14 mouse cellular contexts compared by ENCODE assay signal in genomic region chr8:122322126-122322525, GRCm38 (mm10). TPM values are rescaled to one million over a fixed set of nuclear protein-coding genes. Genes with fewer than 3 reads are reported as not detected.
DNase-seq lines count a peak whose midpoint lies in the region; ATAC-seq lines count a peak whose summit lies in the region.
"Had no signal": no experiment of that assay in that cellular context is flagged by ENCODE, and none has a peak within 500 bp of the region (broad histone marks: within the 10 kb centered on the region; RNA-seq: fewer than 3 reads in every experiment).

No protein-coding gene starts in this region.

- peaks cover 100% of the 10 kb centered on the region for H3K4me1 ChIP-seq in heart, embryonic 13.5 days
- H3K4me1 ChIP-seq in midbrain, embryonic 10.5 days, result peaks cover 88% of the 10 kb centered on the region
- peaks cover 42% of the 10 kb centered on the region for H3K4me1 ChIP-seq in midbrain, embryonic 14.5 days (ENCODE audit: control insufficient read depth, insufficient read depth, low read length)
- peaks cover 100% of the 10 kb centered on the region for H3K4me1 ChIP-seq in erythroblast, embryonic 14.5 days (ENCODE audit: control insufficient read depth)
- H3K4me1 ChIP-seq in liver, embryonic 16.5 days (ENCODE audit: control insufficient read depth, low read depth, low read length), result peaks cover 100% of the 10 kb centered on the region

- peak overlapping the region; percentile 32 for H3K4me2 ChIP-seq in heart, embryonic 13.5 days
- no peak overlapping the region for H3K4me2 ChIP-seq in midbrain, embryonic 14.5 days (ENCODE audit: low read length)
- H3K4me2 ChIP-seq in liver, embryonic 16.5 days (ENCODE audit: low read depth, low read length), result peak overlapping the region; percentile 70
- H3K4me2 ChIP-seq: lung, embryonic 15.5 days had no signal

- 65% methylated on average over 7 of the region's 7 CpGs for WGBS in heart, embryonic 13.5 days
- 92% methylated on average over 7 of the region's 7 CpGs for WGBS in midbrain, embryonic 10.5 days
- WGBS in midbrain, embryonic 14.5 days, result 89% methylated on average over 7 of the region's 7 CpGs
- 42% methylated on average over 7 of the region's 7 CpGs for WGBS in liver, embryonic 16.5 days (ENCODE audit: insufficient replicate concordance)

- no peak overlapping the region for H3K4me3 ChIP-seq in heart, embryonic 13.5 days
- no peak overlapping the region for H3K4me3 ChIP-seq in midbrain, embryonic 10.5 days
- H3K4me3 ChIP-seq in midbrain, embryonic 14.5 days (replicated peaks; ENCODE audit: low read depth, low read length), result no peak overlapping the region
- H3K4me3 ChIP-seq in erythroblast, embryonic 14.5 days (replicated peaks), result peak overlapping the region; percentile 58
- H3K4me3 ChIP-seq in liver, embryonic 16.5 days (ENCODE audit: low read depth, low read length), result peak overlapping the region; percentile 43
- H3K4me3 ChIP-seq: lung, embryonic 15.5 days had no signal

- H3K27ac ChIP-seq in heart, embryonic 13.5 days (replicated peaks), result peak overlapping the region; percentile 88
- peak overlapping the region; percentile 52; the same call in 1 of the 2 replicates for H3K27ac ChIP-seq in midbrain, embryonic 10.5 days (replicated peaks)
- no peak overlapping the region for H3K27ac ChIP-seq in midbrain, embryonic 14.5 days (replicated peaks; ENCODE audit: low read depth, low read length)
- H3K27ac ChIP-seq in liver, embryonic 16.5 days (ENCODE audit: low read length), result peak overlapping the region; percentile 99
- H3K27ac ChIP-seq: lung, embryonic 15.5 days had no signal

- no peaks in the 10 kb centered on the region for H3K9me3 ChIP-seq in heart, embryonic 13.5 days
- no peaks in the 10 kb centered on the region for H3K9me3 ChIP-seq in midbrain, embryonic 10.5 days (replicated peaks)
- no peaks in the 10 kb centered on the region for H3K9me3 ChIP-seq in midbrain, embryonic 14.5 days (ENCODE audit: control insufficient read depth, low read length)
- no peaks in the 10 kb centered on the region for H3K9me3 ChIP-seq in erythroblast, embryonic 14.5 days (ENCODE audit: control insufficient read depth, low read length)
- H3K9me3 ChIP-seq in liver, embryonic 16.5 days (replicated peaks; ENCODE audit: control insufficient read depth, low read length), result no peaks in the 10 kb centered on the region
- H3K9me3 ChIP-seq: lung, embryonic 15.5 days had no signal

- H3K9ac ChIP-seq in heart, embryonic 13.5 days, result peak overlapping the region; percentile 61
- no peak overlapping the region for H3K9ac ChIP-seq in midbrain, embryonic 14.5 days (replicated peaks; ENCODE audit: low read length)
- H3K9ac ChIP-seq in liver, embryonic 16.5 days (ENCODE audit: low read depth, low read length), result peak overlapping the region; percentile 76
- H3K9ac ChIP-seq: lung, embryonic 15.5 days had no signal

- DNase-seq in heart, adult 9 months (ENCODE audit: low spot score in 2 of 2), result no peak
- DNase-seq in midbrain, embryonic 10.5 days (ENCODE audit: low spot score), result no peak
- no peak for DNase-seq in midbrain, embryonic 14.5 days
- no peak for DNase-seq in urinary bladder, postnatal 36 days (ENCODE audit: low spot score in 2 of 2)
- no peak for DNase-seq in cerebellum, adult 11-12 months
- DNase-seq: B cell, adult 2 months; cerebellum, adult 2 months; right cerebral cortex, adult 18-20 months; thymus, postnatal 36 days had no signal

- ATAC-seq in heart, embryonic 13.5 days (ENCODE audit: extremely low read depth, insufficient number of reproducible peaks, low FRiP score, low TSS enrichment), result no peak
- no peak for ATAC-seq in midbrain, embryonic 14.5 days (ENCODE audit: low FRiP score, low TSS enrichment)
- ATAC-seq in liver, embryonic 16.5 days (ENCODE audit: low read depth), result no peak

- H3K27me3 ChIP-seq in heart, embryonic 13.5 days (replicated peaks), result no peaks in the 10 kb centered on the region
- H3K27me3 ChIP-seq in midbrain, embryonic 10.5 days (ENCODE audit: low read depth, poor library complexity, severe bottlenecking), result peaks cover 46% of the 10 kb centered on the region
- H3K27me3 ChIP-seq in midbrain, embryonic 14.5 days (ENCODE audit: control insufficient read depth, insufficient read depth, low read length), result no peaks in the 10 kb centered on the region
- no peaks in the 10 kb centered on the region for H3K27me3 ChIP-seq in erythroblast, embryonic 14.5 days (ENCODE audit: control insufficient read depth)
- no peaks in the 10 kb centered on the region for H3K27me3 ChIP-seq in liver, embryonic 16.5 days (ENCODE audit: control insufficient read depth, insufficient read depth, low read depth, low read length)
- H3K27me3 ChIP-seq: lung, embryonic 15.5 days had no signal

- peaks cover 42% of the 10 kb centered on the region for H3K36me3 ChIP-seq in heart, embryonic 13.5 days
- H3K36me3 ChIP-seq in midbrain, embryonic 10.5 days, result no peaks in the 10 kb centered on the region
- no peaks in the 10 kb centered on the region for H3K36me3 ChIP-seq in midbrain, embryonic 14.5 days (ENCODE audit: control insufficient read depth, insufficient read depth, low read length)
- peaks cover 99% of the 10 kb centered on the region for H3K36me3 ChIP-seq in erythroblast, embryonic 14.5 days (ENCODE audit: control insufficient read depth)
- H3K36me3 ChIP-seq in liver, embryonic 16.5 days (ENCODE audit: control insufficient read depth, insufficient read depth), result peaks cover 35% of the 10 kb centered on the region
- H3K36me3 ChIP-seq: lung, embryonic 15.5 days had no signal

RNA-seq across cellular contexts. Expression of gene Trhr2, which starts 38.4 kb away (rescaled TPM):
- not detected in 2 replicates for polyA plus RNA-seq in heart, embryonic 13.5 days (2015; fragmentation: Nextera tagmentation; extraction: Ambion mirVana)
- not detected in 2 replicates for polyA plus RNA-seq in midbrain, embryonic 10.5 days (2016; fragmentation: Nextera tagmentation; extraction: Ambion mirVana)
- not detected in 2 replicates for polyA plus RNA-seq in midbrain, embryonic 14.5 days (2014; fragmentation: Nextera tagmentation; extraction: Ambion mirVana)
- not detected in 2 replicates for polyA plus RNA-seq in erythroblast, embryonic 14.5 days (2012)
- not detected in 2 replicates for polyA plus RNA-seq in liver, embryonic 16.5 days (2015; fragmentation: Nextera tagmentation; extraction: Ambion mirVana)
- polyA plus RNA-seq: kidney, embryonic 14.5 days; lung, embryonic 15.5 days had no signal

RNA-seq across cellular contexts. Expression of gene Zfpm1, which starts 40.2 kb away (rescaled TPM):
- 3.8 TPM in 2 replicates for polyA plus RNA-seq in heart, embryonic 13.5 days (2015; fragmentation: Nextera tagmentation; extraction: Ambion mirVana)
- polyA plus RNA-seq in midbrain, embryonic 10.5 days (2016; fragmentation: Nextera tagmentation; extraction: Ambion mirVana), result 1.3 and 1.5 TPM in 2 replicates
- polyA plus RNA-seq in midbrain, embryonic 14.5 days (2014; fragmentation: Nextera tagmentation; extraction: Ambion mirVana), result 2.3 TPM in 2 replicates
- polyA plus RNA-seq in erythroblast, embryonic 14.5 days (2012), result 331 and 361 TPM in 2 replicates
- 6.8 and 8.1 TPM in 2 replicates for polyA plus RNA-seq in liver, embryonic 16.5 days (2015; fragmentation: Nextera tagmentation; extraction: Ambion mirVana)

RNA-seq across cellular contexts. Expression of gene Zc3h18, which starts 54.3 kb away (rescaled TPM):
- polyA plus RNA-seq in heart, embryonic 13.5 days (2015; fragmentation: Nextera tagmentation; extraction: Ambion mirVana), result 30.4 and 31.1 TPM in 2 replicates
- 75.7 and 79.4 TPM in 2 replicates for polyA plus RNA-seq in midbrain, embryonic 10.5 days (2016; fragmentation: Nextera tagmentation; extraction: Ambion mirVana)
- 22.4 and 27.9 TPM in 2 replicates for polyA plus RNA-seq in midbrain, embryonic 14.5 days (2014; fragmentation: Nextera tagmentation; extraction: Ambion mirVana)
- polyA plus RNA-seq in erythroblast, embryonic 14.5 days (2012), result 10.0 and 10.5 TPM in 2 replicates
- polyA plus RNA-seq in liver, embryonic 16.5 days (2015; fragmentation: Nextera tagmentation; extraction: Ambion mirVana), result 17.8 and 19.0 TPM in 2 replicates

Comparison
In these comparisons a context has a peak if more than half of its experiments do, and no peak if none do; other contexts are left out.
1. H3K4me3 ChIP-seq: peak in erythroblast, embryonic 14.5 days (single experiment) and liver, embryonic 16.5 days (single experiment); none in heart, embryonic 13.5 days (single experiment), midbrain, embryonic 10.5 days (single experiment) and midbrain, embryonic 14.5 days (single experiment).
2. RNA of gene Zfpm1, which starts 40.2 kb away (polyA plus RNA-seq): 331 to 361 TPM in erythroblast, embryonic 14.5 days; 6.8 to 8.1 TPM in liver, embryonic 16.5 days, 3.8 TPM in heart, embryonic 13.5 days, 2.3 TPM in midbrain, embryonic 14.5 days and 1.3 to 1.5 TPM in midbrain, embryonic 10.5 days; every median in the first group is over 10 times any median in the second.